Mouse (Mus musculus): ENCODE data around the gene Ensa.
"Not testable (repeated sequence)": the region's sequence is repeated elsewhere in the genome, so short reads cannot be mapped to it uniquely, and the experiment has no call there.

The Ensa gene

DNA sequence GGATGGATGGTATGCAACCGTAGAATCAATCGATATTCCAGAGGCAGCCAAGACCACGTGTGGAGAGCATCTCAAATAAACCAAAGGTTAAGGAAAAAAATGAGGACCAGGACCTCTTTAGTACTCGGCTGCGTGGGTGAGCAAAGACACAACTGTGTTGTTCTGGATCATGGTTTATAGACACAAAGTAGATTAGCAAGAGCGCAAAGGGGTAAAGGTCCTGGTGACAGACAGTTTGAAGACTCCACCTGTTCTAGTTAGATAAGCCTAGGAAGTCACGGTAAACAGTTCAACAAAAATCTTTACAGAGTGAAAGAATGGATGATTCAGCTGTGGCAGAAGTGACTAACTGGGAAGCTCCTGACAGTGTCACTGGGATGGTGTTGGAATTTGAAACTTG lies 18.3 kb downstream of the Ensa start:
- in situ Hi-C loops (cut with MboI, MseI): no loop called here

DNA sequence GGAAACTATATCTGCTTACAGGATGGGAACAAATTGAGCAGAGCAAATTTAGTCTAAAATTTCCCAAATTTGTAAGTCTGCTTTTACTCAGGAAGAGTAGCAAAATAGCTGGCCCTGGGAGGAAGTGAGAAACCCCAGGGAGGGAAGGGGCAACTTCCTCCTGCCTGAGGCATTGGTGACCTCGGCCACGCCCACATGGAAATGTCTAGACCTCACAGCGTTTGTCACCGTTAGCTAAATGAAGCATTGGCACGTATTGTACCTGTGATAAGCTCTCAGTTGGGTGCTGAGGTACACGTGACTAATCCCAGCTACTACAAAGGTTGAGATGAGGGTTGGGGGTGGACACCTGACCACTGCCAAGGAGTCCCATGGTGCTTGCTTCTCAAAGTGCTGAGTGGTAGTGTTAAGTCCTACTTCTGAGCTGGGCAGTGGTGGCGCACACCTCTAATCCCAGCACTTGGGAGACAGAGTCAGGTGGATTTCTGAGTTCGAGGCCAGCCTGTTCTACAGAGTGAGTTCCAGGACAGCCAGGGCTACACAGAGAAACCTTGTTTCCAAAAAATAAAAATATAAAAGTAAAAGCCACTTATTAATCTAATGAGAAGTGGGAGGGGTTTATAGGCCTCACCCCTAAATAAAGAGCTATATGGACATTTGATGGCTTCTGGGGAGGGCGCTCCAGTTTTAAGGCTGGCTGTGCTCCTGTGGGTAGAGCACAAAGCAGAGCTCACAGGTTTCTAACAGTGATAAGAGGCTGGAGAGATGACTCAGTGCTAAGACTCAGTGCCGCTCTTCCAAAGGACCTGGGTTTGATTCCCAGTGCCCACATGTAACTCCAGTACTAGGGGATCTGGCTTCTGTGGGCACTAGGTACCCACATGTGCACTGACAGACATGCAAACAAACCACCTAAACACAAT lies 20.8 kb downstream of the Ensa start:
- in situ Hi-C loops (cut with MboI, MseI): no loop called here

- in situ Hi-C loops (cut with MboI, MseI): no loop called here
Observed at GRCm38 (mm10) chr3:95648016-95648415, 23.2 kb downstream of the Ensa start.

DNA sequence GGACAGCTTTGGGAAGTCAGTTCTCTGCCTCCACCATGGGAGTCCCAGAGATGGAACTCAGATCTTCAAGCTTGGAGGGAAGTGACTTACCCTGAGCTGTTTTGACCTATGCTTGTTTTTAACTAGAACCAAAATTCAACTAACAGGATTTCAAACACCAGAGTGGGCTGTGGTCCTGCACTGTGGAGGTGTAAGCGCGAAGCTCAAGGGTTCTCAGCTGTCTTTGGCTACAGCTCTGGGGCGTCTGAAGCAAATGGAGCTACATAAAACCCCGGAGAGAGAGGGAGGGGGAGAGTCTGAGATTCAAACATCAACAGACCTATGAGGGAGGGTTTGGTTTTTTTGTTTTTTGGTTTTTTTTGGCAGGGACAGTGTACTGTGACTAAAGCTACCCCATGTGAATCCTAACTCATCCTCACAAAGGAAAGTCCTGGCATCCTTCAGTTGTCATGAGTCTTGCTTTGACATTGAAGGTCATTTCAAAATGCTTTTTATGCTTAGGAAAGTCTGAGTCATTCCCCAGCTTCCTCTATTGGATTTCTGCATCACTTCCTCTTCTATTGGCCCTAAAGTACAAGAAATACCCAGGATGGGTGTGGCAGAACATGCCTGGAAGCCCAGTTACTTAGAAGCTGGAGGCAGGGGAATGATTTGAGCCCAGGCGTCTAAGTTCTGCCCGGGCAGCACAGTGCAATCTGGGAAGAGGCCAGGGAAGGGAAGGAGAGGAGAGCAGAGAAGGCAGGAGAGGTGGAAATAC lies 25.7 kb downstream of the Ensa start:
- in situ Hi-C loops (cut with MboI, MseI): no loop called here

DNA sequence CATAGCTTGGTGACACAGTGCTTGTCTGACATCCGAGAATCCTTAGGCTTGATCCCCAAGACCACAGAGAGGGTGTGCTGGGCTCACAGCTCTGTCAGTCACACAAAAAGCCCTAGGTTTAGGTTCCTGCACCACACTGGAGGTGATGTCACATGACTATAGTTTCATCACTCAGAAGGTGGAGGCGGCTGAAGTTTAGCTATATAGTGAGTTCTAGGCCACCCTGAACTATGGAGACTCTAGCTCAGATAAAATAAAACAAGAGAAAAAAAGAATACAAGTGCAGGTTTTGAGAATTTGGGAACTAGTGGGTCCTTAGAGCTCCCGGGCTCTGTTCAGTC lies 26.2 kb downstream of the Ensa start:
- in situ Hi-C loops (cut with MboI, MseI): no loop called here

DNA sequence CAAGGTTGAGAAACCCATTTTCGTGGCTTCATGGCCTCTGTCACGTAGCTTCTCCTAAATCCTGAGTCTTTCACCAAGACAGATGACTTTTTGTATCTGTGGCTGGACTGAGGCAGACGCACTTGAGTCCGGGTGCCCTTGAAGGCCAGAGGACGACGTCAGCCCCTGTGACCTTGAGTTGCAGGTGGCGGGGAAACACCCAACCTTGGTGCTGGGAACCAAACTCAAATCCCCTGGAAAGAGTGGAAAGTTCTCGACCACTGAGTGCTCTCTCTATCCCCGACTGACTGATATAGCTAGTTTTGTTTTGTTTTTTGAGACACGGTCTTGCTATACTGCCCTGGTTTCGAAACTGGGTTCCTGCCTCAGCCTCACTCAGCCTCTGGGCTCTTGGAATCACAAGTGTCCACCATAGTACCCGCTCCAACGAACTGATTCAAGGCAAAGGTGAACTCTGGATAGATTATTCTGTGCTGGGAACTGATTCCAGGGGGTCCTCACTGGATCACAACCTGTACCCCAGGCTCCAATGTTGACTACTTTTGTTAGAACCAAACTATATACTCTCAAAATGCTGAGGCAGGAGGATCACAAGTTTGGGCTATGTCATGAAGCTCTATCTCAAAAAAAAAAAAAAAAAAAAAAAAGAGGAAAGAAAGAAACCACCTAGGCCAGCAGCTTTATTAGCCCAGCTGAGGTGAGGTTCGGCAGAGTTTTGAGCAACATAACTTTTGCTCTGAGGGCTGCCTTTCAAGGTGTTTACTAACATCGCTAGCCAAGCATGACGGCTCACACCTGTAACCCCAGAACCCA lies 26.8 kb downstream of the Ensa start:
- in situ Hi-C loops (cut with MboI, MseI): no loop called here

GRCm38 (mm10) chr3:95652204-95652811 lies 27.5 kb downstream of the Ensa start:
- in situ Hi-C loops (cut with MboI, MseI): no loop called here

DNA sequence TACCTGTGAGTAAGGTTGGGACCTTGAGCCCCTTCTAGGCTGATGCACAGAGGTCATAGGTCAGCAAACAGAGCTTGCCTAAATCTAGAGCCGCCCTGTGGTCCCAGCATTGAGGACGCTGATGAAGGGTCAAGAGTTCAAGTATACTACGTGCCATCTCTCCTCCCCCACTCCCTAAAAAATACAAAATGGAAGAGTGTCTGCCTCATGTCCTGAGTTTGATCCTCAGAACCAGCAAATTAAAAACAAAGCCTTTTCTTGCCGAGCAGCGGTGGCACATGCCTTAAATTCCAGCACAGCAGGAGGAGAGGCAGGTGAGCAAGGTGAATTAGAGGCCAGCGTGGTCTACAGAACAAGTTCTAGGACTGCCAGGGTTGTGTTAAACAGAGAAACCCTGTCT lies 28.1 kb downstream of the Ensa start:
- in situ Hi-C loops (cut with MboI, MseI): no loop called here

DNA sequence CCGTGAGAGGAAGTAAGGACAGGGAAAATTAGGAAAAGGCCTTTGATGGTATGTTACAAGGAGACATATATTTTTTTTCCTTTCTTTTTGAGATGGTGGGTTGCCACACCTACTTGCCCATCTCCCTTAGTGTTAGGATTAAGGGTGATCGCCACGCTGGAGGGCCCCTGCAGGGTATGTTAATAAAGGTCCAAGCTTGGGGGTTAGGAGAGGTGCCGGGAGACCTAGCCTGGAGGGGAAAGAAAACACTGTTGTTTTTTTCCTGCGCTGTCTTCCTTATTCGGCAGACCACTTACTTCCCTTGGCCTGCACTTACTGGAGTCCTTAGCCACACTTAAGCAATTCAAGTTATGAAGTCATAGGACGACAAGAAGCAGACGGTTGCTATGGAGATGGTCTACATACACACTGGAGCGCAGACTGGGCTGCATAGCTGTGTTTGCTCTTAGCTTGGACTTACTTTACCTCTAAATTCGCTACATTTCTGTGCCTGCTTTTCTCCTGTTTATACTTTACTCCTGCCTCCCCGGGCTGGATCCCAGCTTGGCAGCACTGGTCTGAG lies 28.8 kb downstream of the Ensa start:
- in situ Hi-C loops (cut with MboI, MseI): no loop called here

DNA sequence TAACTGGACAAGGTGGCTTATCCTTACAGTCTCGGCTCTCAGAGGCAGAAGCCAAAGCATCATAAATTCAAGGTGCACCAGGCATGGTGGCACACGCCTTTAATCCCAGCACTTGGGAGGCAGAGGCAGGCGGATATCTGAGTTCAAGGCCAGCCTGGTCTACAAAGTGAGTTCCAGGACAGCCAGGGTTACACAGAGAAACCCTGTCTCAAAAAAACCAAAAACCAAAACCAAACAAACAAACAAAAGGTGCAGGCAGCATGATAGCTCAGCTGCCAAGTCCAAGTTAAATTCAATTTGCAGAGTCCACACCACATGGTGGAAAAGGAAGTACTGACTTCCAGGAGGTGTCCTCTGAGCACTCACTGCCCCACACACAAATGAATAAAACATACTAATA lies 29.6 kb downstream of the Ensa start:
- in situ Hi-C loops (cut with MboI, MseI): not testable (repeated sequence)

- in situ Hi-C loops (cut with MboI, MseI): no loop called here
Observed at GRCm38 (mm10) chr3:95655437-95655836, 30.6 kb downstream of the Ensa start.

DNA sequence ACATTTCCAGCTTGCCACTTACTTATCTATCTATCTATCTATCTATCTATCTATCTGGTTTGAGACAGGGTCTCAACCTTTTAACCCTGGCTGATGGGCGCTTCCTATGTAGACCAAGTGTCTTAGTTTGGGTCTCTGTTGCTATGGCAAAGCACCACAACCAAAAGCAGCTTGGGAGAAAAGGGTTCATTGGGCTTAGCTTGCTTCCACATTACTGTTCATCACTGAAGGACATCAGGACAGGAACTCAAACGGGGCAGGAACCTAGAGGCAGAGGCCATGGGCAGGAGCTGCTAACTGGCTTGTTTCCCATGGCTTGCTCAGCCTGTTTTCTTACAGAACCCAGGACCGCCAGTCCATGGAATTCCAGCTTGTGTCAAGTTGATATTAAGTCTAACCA lies 32.3 kb downstream of the Ensa start:
- in situ Hi-C loops (cut with MboI, MseI): no loop called here

- in situ Hi-C loops (cut with MboI, MseI): no loop called here
Observed at GRCm38 (mm10) chr3:95657711-95658110, 32.9 kb downstream of the Ensa start.

- in situ Hi-C loops (cut with MboI, MseI): no loop called here
Observed at GRCm38 (mm10) chr3:95658236-95658867, 33.6 kb downstream of the Ensa start, which contains the start of gene Mcl1. Gene Mcl1, plus strand, starts transcription at chr3:95658788.

GRCm38 (mm10) chr3:95658868-95659712 lies 34.3 kb downstream of the Ensa start:
- in situ Hi-C loops (cut with MboI, MseI): no loop called here

- in situ Hi-C loops (cut with MboI, MseI): no loop called here
Observed at GRCm38 (mm10) chr3:95659948-95660347, 35.2 kb downstream of the Ensa start.

- in situ Hi-C loops (cut with MboI, MseI): no loop called here
Observed at GRCm38 (mm10) chr3:95660788-95661478, 36.1 kb downstream of the Ensa start.

DNA sequence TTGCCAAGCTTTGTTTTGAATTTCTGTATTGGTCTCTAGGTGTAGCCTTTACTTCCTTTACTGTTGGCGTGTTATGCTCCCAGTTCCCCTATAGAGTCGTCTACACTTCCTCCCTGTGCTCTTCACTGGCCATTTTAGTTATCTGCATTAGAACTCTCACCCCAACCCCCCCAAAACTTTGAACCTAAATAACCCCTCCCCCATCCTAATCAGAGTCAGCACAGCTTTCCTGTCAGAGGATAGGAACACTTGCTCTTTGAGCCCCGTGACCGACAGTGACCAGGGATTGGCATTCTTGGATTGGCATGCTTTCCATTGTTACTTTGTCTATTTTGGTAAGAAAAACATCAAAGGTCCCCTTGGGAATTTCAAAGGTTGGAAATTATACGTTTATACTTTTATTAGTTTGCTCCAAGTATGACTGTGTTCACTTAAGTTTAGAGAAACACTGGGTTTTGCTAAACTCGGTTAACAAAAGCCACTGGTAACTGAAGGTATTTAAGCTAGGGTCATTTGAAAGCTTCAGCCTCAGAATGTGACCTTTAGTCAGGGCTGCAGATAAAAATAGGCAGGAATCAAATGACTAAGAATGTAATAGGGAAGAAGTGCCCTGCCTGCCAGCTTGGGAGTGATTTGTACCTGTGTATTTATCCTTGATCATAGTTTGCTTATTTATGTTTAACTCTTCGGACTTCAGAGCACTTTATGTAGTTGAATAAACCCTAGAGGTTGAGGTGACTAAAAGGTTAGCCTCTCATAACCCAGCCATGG lies 37.3 kb downstream of the Ensa start:
- in situ Hi-C loops (cut with MboI, MseI): no loop called here

Data from T-helper 2 cell (primary cell).